Mouse (Mus musculus): ENCODE data around the gene Stau1.
A peak's percentile ranks its signal among the peaks of the same experiment; 100 is the strongest.

DNA sequence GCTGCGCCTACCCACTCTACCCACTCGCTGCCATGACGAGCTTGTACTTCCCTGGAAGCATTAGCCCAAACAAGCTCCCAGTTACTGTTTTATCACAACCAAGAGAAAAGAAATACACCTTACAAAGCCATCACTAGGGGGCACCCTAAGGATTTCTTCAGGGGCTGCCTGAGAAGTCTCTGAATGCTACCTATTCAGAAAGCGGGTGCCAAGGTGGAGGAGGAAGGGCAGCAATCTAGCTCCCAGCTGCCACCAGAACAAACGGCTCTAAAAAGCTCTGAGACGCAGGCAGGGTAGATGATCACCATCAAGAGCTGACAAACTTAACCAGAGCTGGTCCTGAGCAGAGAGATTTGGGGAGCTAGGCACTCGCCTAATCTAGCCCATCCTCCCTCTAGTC is 39.3 kb downstream of the Stau1 start:
- TF ChIP-seq TAL1 (IDR thresholded peaks at IDR 0.05; ENCODE audit: low read length) (no peak), CTCF (IDR thresholded peaks at IDR 0.05 in 2 of 3, conservative IDR thresholded peaks at IDR 0.05 in 1 of 3; ENCODE audit: control insufficient read depth in 1 of 3, insufficient read depth in 1 of 3, low read depth in 2 of 3, low read length in 3 of 3, poor library complexity in 1 of 3, severe bottlenecking in 1 of 3) (peak; percentile 35 to 75 (median 49)), EP300 (IDR thresholded peaks at IDR 0.05; ENCODE audit: low read depth in 1 of 2, low read length in 2 of 2) (no peak), POLR2A (IDR thresholded peaks at IDR 0.05; ENCODE audit: control insufficient read depth in 1 of 2, insufficient read depth in 1 of 2, low read depth in 1 of 2, low read length in 2 of 2, poor library complexity in 1 of 2) (no peak), KAT2A (conservative IDR thresholded peaks at IDR 0.05; ENCODE audit: low read depth, low read length) (no peak), MAFK (IDR thresholded peaks at IDR 0.05; ENCODE audit: borderline replicate concordance, low read depth, low read length) (no peak), BHLHE40 (IDR thresholded peaks at IDR 0.05; ENCODE audit: borderline replicate concordance, low read depth, low read length) (no peak), CHD2 (IDR thresholded peaks at IDR 0.05; ENCODE audit: low read length) (no peak), HCFC1 (IDR thresholded peaks at IDR 0.05; ENCODE audit: low read depth, low read length) (no peak), TBP (IDR thresholded peaks at IDR 0.05; ENCODE audit: low read depth, low read length) (no peak), RCOR1 (IDR thresholded peaks at IDR 0.05; ENCODE audit: low read depth, low read length) (no peak), MXI1 (IDR thresholded peaks at IDR 0.05; ENCODE audit: low read depth, low read length) (no peak)

All from MEL (cell line).